Mouse (Mus musculus) liver, postnatal 0 days (tissue): Measurements from ENCODE around the gene Kcnk12.

Experiments
- CTCF ChIP-seq: sonication (generic); IDR thresholded peaks from 2 replicates; pipeline ENCODE4 v1.5.1; 2016; ENCODE audit warnings: antibody characterized with exemption, low read depth
- EP300 ChIP-seq: IDR thresholded peaks from 2 replicates; pipeline ENCODE4 v1.6.1; 2016; ENCODE audit warnings: antibody characterized with exemption, low read depth, mild to moderate bottlenecking

- no peak for TF ChIP-seq CTCF
- TF ChIP-seq EP300: no peak
Observed at GRCm38 (mm10) chr17:87770766-87771165, 27.0 kb downstream of the Kcnk12 start.
